Mouse (Mus musculus): ENCODE data around the gene Spem1. TPM values are rescaled to one million over a fixed set of nuclear protein-coding genes. Genes with fewer than 3 reads are reported as not detected.

The Spem1 gene
- polyA plus RNA-seq, 1 experiment from 2014 or later: not detected

DNA sequence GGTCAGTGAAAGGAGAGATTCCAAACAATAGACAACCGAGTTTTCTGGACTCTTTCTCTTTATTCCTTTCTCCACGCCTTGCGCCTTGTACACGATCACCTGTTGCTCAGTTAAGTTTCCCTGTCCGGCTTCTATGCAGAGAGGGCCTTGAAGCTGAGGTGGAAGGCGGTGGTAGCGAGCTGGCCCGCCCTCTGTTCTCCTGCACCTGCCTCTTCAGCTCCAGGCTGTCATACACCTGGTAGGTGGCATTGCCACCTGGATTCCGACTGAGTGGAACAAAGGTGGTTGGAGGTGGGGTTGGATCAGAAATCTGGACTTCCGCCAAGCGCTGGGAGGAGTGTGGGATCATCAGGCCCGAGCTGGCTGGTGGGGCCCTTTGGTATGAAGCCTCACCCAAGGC is 5.5 kb downstream of the Spem1 start:
- H3K9me3 ChIP-seq (ENCODE audit: low read length): no peaks in the 10 kb centered on the region
- no peak overlapping the region for H3K4me2 ChIP-seq (ENCODE audit: low read depth, low read length)
- no peak overlapping the region for H3K9ac ChIP-seq (replicated peaks)
- no peaks in the 10 kb centered on the region for H3K36me3 ChIP-seq (replicated peaks; ENCODE audit: insufficient read depth, low read length)
- H3K4me3 ChIP-seq (ENCODE audit: low read depth, low read length): no peak overlapping the region
- ATAC-seq: no peak
- no peak for DNase-seq
- WGBS (ENCODE audit: insufficient replicate concordance): 87% methylated on average over 12 of the region's 12 CpGs
- H3K27me3 ChIP-seq (ENCODE audit: insufficient read depth, low read length): no peaks in the 10 kb centered on the region
- TF ChIP-seq CTCF (IDR thresholded peaks at IDR 0.05; ENCODE audit: low read depth) (no peak), EP300 (IDR thresholded peaks at IDR 0.05; ENCODE audit: low read depth) (no peak)
- H3K4me1 ChIP-seq (ENCODE audit: insufficient read depth): no peaks in the 10 kb centered on the region
- no peak overlapping the region for H3K27ac ChIP-seq (ENCODE audit: low read depth)

DNA sequence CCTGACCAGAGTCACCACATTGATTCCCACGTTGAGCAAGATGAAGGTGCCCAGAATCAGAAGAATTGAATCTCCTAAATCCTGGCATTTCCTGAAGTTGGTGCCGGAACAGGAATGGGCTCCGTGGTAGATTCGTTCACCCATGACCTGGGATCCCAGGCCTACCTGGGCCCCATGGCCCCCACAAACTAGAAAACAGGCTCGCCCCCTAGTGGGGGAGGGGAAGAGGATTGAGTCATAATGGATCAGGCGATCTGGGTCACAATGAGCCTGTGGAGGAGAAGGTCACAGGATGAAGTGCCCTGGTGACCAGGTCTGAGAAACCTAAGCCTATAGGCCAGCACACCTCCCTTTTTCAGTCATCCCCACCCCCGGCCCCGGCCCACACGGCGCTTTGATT is 6.8 kb downstream of the Spem1 start, which contains the start of gene Gm39566:
Gene Gm39566, minus strand, starts transcription at position 144 of the 400 bp plus-strand sequence.
- 54% methylated on average over 10 of the region's 10 CpGs for WGBS (ENCODE audit: insufficient replicate concordance)
- Histone ChIP-seq H3K9me3 (ENCODE audit: low read length) (no peaks in the 10 kb centered on the region), H3K4me2 (ENCODE audit: low read depth, low read length) (no peak within 1 kb of the TSS), H3K4me1 (ENCODE audit: insufficient read depth) (no peaks in the 10 kb centered on the region), H3K9ac (replicated peaks) (no peak within 1 kb of the TSS), H3K27me3 (ENCODE audit: insufficient read depth, low read length) (no peaks in the 10 kb centered on the region), H3K36me3 (replicated peaks; ENCODE audit: insufficient read depth, low read length) (no peaks in the 10 kb centered on the region), H3K4me3 (ENCODE audit: low read depth, low read length) (no peak within 1 kb of the TSS), H3K27ac (ENCODE audit: low read depth) (no peak within 1 kb of the TSS)
- DNase-seq: no peak
- TF ChIP-seq EP300 (IDR thresholded peaks at IDR 0.05; ENCODE audit: low read depth): no peak
- TF ChIP-seq CTCF (IDR thresholded peaks at IDR 0.05; ENCODE audit: low read depth): peak; percentile 24; the same call in 1 of the 2 replicates
- ATAC-seq: no peak

DNA sequence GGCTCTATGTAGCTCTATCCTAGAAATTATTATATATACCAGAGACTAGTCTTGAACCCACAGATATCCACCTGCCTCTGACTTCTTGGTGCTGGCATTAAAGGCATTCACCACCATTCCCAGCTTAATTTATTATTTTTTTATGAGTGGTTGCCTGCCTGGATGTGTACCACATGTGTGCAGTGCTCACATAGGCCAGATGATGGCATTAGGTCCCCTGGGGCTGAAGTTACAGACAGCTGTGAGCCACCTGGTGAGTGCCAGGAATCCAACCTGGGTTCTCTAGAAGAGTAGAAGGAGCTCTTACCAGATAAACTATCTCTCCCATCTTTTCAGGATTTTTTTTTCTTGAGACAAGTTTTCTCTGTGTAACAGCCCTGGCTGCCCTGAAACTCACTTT is 11.7 kb downstream of the Spem1 start:
- Histone ChIP-seq H3K36me3 (replicated peaks; ENCODE audit: insufficient read depth, low read length) (no peaks in the 10 kb centered on the region), H3K9me3 (ENCODE audit: low read length) (no peaks in the 10 kb centered on the region), H3K9ac (replicated peaks) (no peak overlapping the region), H3K4me1 (ENCODE audit: insufficient read depth) (no peaks in the 10 kb centered on the region), H3K4me2 (ENCODE audit: low read depth, low read length) (no peak overlapping the region), H3K27me3 (ENCODE audit: insufficient read depth, low read length) (peaks cover 10% of the 10 kb centered on the region), H3K27ac (ENCODE audit: low read depth) (no peak overlapping the region), H3K4me3 (ENCODE audit: low read depth, low read length) (no peak overlapping the region)
- TF ChIP-seq EP300 (IDR thresholded peaks at IDR 0.05; ENCODE audit: low read depth): no peak
- peak; percentile 26; the same call in 1 of the 2 replicates for TF ChIP-seq CTCF (IDR thresholded peaks at IDR 0.05; ENCODE audit: low read depth)
- no peak for DNase-seq
- ATAC-seq: no peak

DNA sequence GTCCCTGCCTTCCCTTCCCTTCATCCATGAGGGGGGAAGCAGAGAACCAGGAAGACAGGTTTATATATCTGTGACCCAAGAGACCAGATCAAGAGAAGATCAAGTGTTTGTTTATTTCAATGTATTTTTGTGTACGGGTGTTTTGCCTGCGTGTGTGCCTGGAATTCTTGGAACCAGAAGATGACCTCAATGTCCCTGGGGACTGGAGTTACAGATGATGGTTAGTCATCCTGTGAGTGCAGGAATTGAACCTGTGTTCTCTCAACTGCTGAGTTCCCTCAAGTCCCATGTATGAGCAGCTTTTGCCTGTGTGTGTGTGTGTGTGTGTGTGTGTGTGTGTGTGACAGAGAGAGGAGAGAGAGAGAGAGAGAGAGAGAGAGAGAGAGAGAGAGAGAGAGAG is 14.3 kb downstream of the Spem1 start:
- peaks cover 20% of the 10 kb centered on the region for H3K4me1 ChIP-seq (ENCODE audit: insufficient read depth)
- no peak overlapping the region for H3K4me3 ChIP-seq (ENCODE audit: low read depth, low read length)
- H3K27ac ChIP-seq (ENCODE audit: low read depth): no peak overlapping the region
- H3K9ac ChIP-seq (replicated peaks): no peak overlapping the region
- DNase-seq (no peak), ATAC-seq (no peak)
- 72% methylated on average over 2 of the region's 2 CpGs for WGBS (ENCODE audit: insufficient replicate concordance)
- H3K36me3 ChIP-seq (replicated peaks; ENCODE audit: insufficient read depth, low read length): no peaks in the 10 kb centered on the region
- H3K27me3 ChIP-seq (ENCODE audit: insufficient read depth, low read length): peaks cover 37% of the 10 kb centered on the region
- H3K9me3 ChIP-seq (ENCODE audit: low read length): no peaks in the 10 kb centered on the region
- no peak overlapping the region for H3K4me2 ChIP-seq (ENCODE audit: low read depth, low read length)
- no peak for TF ChIP-seq EP300 (IDR thresholded peaks at IDR 0.05; ENCODE audit: low read depth)
- TF ChIP-seq CTCF (IDR thresholded peaks at IDR 0.05; ENCODE audit: low read depth): no peak

DNA sequence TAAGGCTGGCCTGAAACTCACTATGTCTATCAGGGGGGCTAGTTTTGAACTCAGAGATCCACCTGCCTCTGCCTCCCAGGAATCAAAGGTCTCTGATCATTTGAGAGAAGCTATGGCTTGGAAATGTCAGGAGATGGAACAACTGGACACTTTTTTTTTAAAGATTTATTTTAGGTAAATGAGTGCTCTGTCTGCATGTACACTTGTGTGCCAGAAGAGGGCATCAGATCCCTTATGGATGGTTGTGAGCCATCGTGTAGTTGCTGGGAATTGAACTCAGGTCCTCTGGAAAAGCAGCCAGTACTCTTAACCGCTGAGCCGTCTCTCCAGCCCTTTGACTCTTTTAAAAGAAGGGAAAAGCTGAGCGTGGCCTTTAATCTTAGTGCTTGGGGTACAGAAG is 15.6 kb downstream of the Spem1 start:
- no peak for DNase-seq
- TF ChIP-seq EP300 (IDR thresholded peaks at IDR 0.05; ENCODE audit: low read depth) (no peak), CTCF (IDR thresholded peaks at IDR 0.05; ENCODE audit: low read depth) (peak; percentile 52)
- Histone ChIP-seq H3K4me3 (ENCODE audit: low read depth, low read length) (no peak overlapping the region), H3K9ac (replicated peaks) (no peak overlapping the region), H3K4me2 (ENCODE audit: low read depth, low read length) (no peak overlapping the region), H3K9me3 (ENCODE audit: low read length) (no peaks in the 10 kb centered on the region), H3K4me1 (ENCODE audit: insufficient read depth) (peaks cover 28% of the 10 kb centered on the region), H3K27me3 (ENCODE audit: insufficient read depth, low read length) (peaks cover 49% of the 10 kb centered on the region), H3K27ac (ENCODE audit: low read depth) (no peak overlapping the region), H3K36me3 (replicated peaks; ENCODE audit: insufficient read depth, low read length) (no peaks in the 10 kb centered on the region)
- no peak for ATAC-seq
- WGBS (ENCODE audit: insufficient replicate concordance): 76% methylated on average over 4 of the region's 4 CpGs

DNA sequence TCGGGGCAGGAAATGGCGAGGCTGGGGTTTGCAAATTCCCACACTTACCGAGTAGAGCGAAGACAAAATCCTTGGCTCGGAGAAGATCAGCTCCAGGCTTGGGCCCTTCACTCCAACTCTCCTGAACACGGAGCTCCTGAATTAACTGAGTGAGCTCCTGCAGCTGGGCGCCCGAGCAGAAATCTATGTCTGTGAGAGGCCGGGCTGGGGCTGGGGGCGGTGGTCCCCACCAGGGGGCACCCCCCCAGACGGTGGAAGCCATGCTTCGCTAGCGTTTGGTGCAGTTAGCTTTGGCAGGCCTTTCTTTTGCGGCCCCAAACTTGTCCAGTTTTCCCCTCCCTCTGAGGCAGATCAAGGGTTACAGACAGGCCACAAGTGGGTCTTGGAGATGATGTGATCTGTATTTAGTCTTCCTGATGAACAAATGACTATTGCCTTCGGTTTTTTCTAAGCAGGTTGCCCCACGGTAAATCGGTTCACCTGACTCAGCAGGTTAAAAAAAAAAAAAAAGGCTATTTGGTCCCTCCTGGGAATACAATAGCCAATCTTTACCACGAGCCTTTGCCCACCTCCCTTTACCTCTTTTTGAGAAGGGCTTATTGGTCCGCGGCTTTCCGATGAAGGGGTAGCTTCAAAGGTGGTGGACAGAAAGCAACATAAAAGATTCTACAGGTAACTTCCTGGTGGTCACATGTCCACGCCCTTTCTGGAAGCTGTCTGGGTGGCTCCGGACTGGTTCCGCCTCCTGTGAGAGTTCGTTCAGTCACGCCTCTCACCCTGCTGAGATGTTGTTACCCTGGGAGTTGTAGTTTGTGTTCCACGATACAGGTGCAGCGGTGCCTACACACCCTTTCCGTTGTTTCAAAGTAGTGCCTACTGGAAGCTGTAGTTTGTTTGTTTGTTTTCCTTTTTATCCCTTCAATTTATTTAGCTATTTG is 16.7 kb downstream of the Spem1 start, which contains the start of gene Tmem102:
Gene Tmem102, minus strand, starts transcription at position 653 of the 938 bp plus-strand sequence.
- H3K4me2 ChIP-seq (ENCODE audit: low read depth, low read length): peak within 1 kb of the TSS; percentile 87
- peak within 1 kb of the TSS; percentile 20; the same call in 1 of the 2 replicates for H3K4me3 ChIP-seq (ENCODE audit: low read depth, low read length)
- H3K9me3 ChIP-seq (ENCODE audit: low read length): no peaks in the 10 kb centered on the region
- H3K9ac ChIP-seq (replicated peaks): peak within 1 kb of the TSS; percentile 8; the same call in 1 of the 2 replicates
- DNase-seq (peak; percentile 51), ATAC-seq (peak; percentile 40)
- 26% methylated on average over 29 of the region's 29 CpGs for WGBS (ENCODE audit: insufficient replicate concordance)
- no peak within 1 kb of the TSS for H3K27ac ChIP-seq (ENCODE audit: low read depth)
- H3K4me1 ChIP-seq (ENCODE audit: insufficient read depth): peaks cover 40% of the 10 kb centered on the region
- H3K27me3 ChIP-seq (ENCODE audit: insufficient read depth, low read length): peaks cover 61% of the 10 kb centered on the region
- H3K36me3 ChIP-seq (replicated peaks; ENCODE audit: insufficient read depth, low read length): no peaks in the 10 kb centered on the region
- TF ChIP-seq CTCF (IDR thresholded peaks at IDR 0.05; ENCODE audit: low read depth): 0 out of 2 replicates have a peak, but pooled peaks have one; percentile 8
- TF ChIP-seq EP300 (IDR thresholded peaks at IDR 0.05; ENCODE audit: low read depth): no peak
